Mouse (Mus musculus) forebrain, embryonic 13.5 days (tissue): Measurements from ENCODE around the gene Gria4. TPM values are rescaled to one million over a fixed set of nuclear protein-coding genes. Genes with fewer than 3 reads are reported as not detected.
"Not testable (repeated sequence)": the region's sequence is repeated elsewhere in the genome, so short reads cannot be mapped to it uniquely, and the experiment has no call there.

ENCODE experiments used
- ATAC-seq: fragments of 200-750 bp; cut with Nextera tagmentation; 2 replicates; pipeline ENCODE4 v1.8.0; 2017
- H3K27ac ChIP-seq: fragments of 300-500 bp; sonication (generic); 2 replicates; pipeline ENCODE4 v1.5.1; 2015; ENCODE audit warnings: inconsistent platforms, mild to moderate bottlenecking, moderate library complexity
- H3K27me3 ChIP-seq: fragments of 300-500 bp; sonication (generic); 2 replicates; pipeline ENCODE4 v1.6.1; 2015; ENCODE audit warnings: mild to moderate bottlenecking, inconsistent platforms
- H3K36me3 ChIP-seq: fragments of 300-500 bp; sonication (generic); 2 replicates; pipeline ENCODE4 v1.6.1; 2015; ENCODE audit warnings: mild to moderate bottlenecking, inconsistent platforms; ENCODE audit not compliant: poor library complexity, severe bottlenecking
- H3K4me1 ChIP-seq: fragments of 300-500 bp; sonication (generic); 2 replicates; pipeline ENCODE4 v1.6.1; 2015; ENCODE audit warnings: inconsistent platforms
- H3K4me2 ChIP-seq: fragments of 300-500 bp; sonication (generic); 2 replicates; pipeline ENCODE4 v1.6.1; 2015; ENCODE audit warnings: inconsistent platforms, mild to moderate bottlenecking, moderate library complexity
- H3K4me3 ChIP-seq: fragments of 300-500 bp; sonication (generic); 2 replicates; pipeline ENCODE4 v1.5.1; 2015; ENCODE audit warnings: mild to moderate bottlenecking, inconsistent platforms
- H3K9ac ChIP-seq: fragments of 300-500 bp; sonication (generic); 2 replicates; pipeline ENCODE4 v1.6.1; 2015; ENCODE audit warnings: mild to moderate bottlenecking, inconsistent platforms
- H3K9me3 ChIP-seq: fragments of 300-500 bp; sonication (generic); replicated peaks from 2 replicates; pipeline ENCODE4 v1.6.1; 2016; ENCODE audit warnings: inconsistent platforms
- WGBS: fragments of 180-500 bp; shearing (Covaris S2); methylation state at CpG from one replicate; pipeline ENCODE4 v1.1.7; 2015; 5-methylcytosine and 5-hydroxymethylcytosine counted together
- microRNA-seq: library from miRNA; unstranded; fragments of <30 nt; microRNA quantifications from one replicate; pipeline ENCODE4, GENCODE M21; 2016
- polyA plus RNA-seq: library from polyadenylated mRNA; unstranded; fragments of >200 nt; fragmentation: Nextera tagmentation; extraction: Ambion mirVana; gene quantifications from 2 replicates; pipeline ENCODE4 v1.2.1, GENCODE M21; 2015

The Gria4 gene
- polyA plus RNA-seq, 1 experiment from 2014 or later: 13.3 TPM

GRCm38 (mm10) chr9:4442908-4443307, 353.1 kb downstream of the Gria4 start:
- 21% methylated on average over 2 of the region's 2 CpGs for WGBS
- no peak overlapping the region for H3K4me3 ChIP-seq
- H3K27ac ChIP-seq: no peak overlapping the region
- no peaks in the 10 kb centered on the region for H3K27me3 ChIP-seq
- no peak overlapping the region for H3K4me2 ChIP-seq
- ATAC-seq: peak; percentile 62; the same call in 1 of the 2 replicates
- H3K4me1 ChIP-seq: no peaks in the 10 kb centered on the region
- H3K36me3 ChIP-seq: no peaks in the 10 kb centered on the region
- H3K9ac ChIP-seq: no peak overlapping the region
- no peaks in the 10 kb centered on the region for H3K9me3 ChIP-seq

GRCm38 (mm10) chr9:4400801-4401200, 395.2 kb downstream of the Gria4 start:
- not testable (repeated sequence) for H3K4me2 ChIP-seq, H3K4me3 ChIP-seq, ATAC-seq, H3K9ac ChIP-seq, H3K27ac ChIP-seq, H3K36me3 ChIP-seq, H3K27me3 ChIP-seq, H3K4me1 ChIP-seq
- 95% methylated on average over 11 of the region's 11 CpGs for WGBS
- H3K9me3 ChIP-seq: peaks cover 15% of the 10 kb centered on the region; the same call in 1 of the 2 replicates

- Histone ChIP-seq H3K27me3 (no peaks in the 10 kb centered on the region), H3K36me3 (peaks cover 6% of the 10 kb centered on the region; the same call in 1 of the 2 replicates), H3K4me1 (peaks cover 21% of the 10 kb centered on the region), H3K27ac (0 out of 2 replicates have a peak overlapping the region, but pooled peaks have one; percentile 32), H3K4me2 (peak overlapping the region; percentile 68), H3K4me3 (peak overlapping the region; percentile 70), H3K9me3 (no peaks in the 10 kb centered on the region), H3K9ac (peak overlapping the region; percentile 74)
- ATAC-seq: no peak
- WGBS: under 1% methylated on average over 15 of the region's 15 CpGs
Observed at GRCm38 (mm10) chr9:4376640-4377120, 419.4 kb downstream of the Gria4 start.

- no peaks in the 10 kb centered on the region for H3K27me3 ChIP-seq
- H3K27ac ChIP-seq: peak within 1 kb of the TSS; percentile 79
- peak; percentile 100 for ATAC-seq
- no peaks in the 10 kb centered on the region for H3K9me3 ChIP-seq
- H3K4me2 ChIP-seq: peak within 1 kb of the TSS; percentile 68
- H3K4me3 ChIP-seq: peak within 1 kb of the TSS; percentile 70
- peaks cover 21% of the 10 kb centered on the region for H3K4me1 ChIP-seq
- under 1% methylated on average over 31 of the region's 31 CpGs for WGBS
- peak within 1 kb of the TSS; percentile 74 for H3K9ac ChIP-seq
- H3K36me3 ChIP-seq: 0 out of 2 replicates have a peak, but pooled peaks cover 3% of the 10 kb centered on the region
Observed at GRCm38 (mm10) chr9:4375828-4376639, 420.0 kb downstream of the Gria4 start, which contains the start of gene Msantd4. Gene Msantd4 (plus strand): TSS chr9:4376562.

Small RNA genes lying within 50 kb of the gene (microRNA-seq; reads per million reads assigned to microRNA genes)
- gene Gm23811 (not detected), gene Gm23992 (not detected)
